Mouse (Mus musculus): Measurements from ENCODE around the gene Mllt3. TPM values are rescaled to one million over a fixed set of nuclear protein-coding genes. Genes with fewer than 3 reads are reported as not detected.

The Mllt3 gene
- polyA plus RNA-seq, 1 experiment from 2014 or later = 73.6 TPM

DNA sequence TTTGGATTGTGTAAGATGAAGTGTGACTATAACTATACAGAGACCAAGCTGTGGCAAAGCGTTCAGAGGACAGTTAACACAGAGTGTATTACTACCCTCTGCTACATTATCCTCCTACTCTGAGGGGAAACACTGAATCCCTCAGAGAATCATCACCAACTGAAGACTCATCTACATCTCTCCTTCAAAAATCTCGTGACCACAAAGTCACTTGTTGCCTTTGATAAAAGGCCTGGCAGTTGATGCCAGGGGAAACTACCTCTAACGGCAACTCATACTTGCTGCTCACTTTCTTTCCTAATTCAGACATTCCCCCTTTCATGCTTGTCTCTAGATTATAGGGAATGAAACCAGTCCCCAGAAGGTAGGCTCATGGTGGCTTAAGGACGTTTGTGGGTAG, 174.0 kb downstream of the Mllt3 start:
- Histone ChIP-seq H3K9ac (no peak overlapping the region), H3K4me1 (replicated peaks) (peaks cover 6% of the 10 kb centered on the region), H3K4me3 (no peak overlapping the region), H3K27me3 (no peaks in the 10 kb centered on the region), H3K4me2 (no peak overlapping the region), H3K36me3 (no peaks in the 10 kb centered on the region), H3K9me3 (no peaks in the 10 kb centered on the region), H3K27ac (replicated peaks) (no peak overlapping the region)
- WGBS = 78% methylated on average over 4 of the region's 4 CpGs
- no peak for ATAC-seq (ENCODE audit: low read depth)

DNA sequence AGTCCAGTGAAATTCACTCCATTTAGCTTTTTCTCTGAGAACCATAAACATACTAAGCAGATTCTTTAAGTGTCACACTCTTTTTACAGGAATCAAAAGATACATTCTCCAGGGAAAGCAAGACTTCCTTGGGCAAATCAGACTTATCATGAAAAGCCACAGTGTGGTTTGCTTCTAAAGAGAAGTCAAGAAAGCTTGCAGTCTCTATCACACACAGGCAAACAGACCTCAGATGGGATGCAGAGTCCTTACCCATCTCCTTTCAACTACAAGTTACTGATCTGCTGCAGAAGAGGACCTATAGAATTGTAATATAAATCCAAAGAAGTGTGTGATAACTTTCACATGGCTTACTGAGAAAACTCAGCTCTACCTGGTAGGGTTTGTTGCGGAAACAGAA, 175.2 kb downstream of the Mllt3 start:
- no peak overlapping the region for H3K4me3 ChIP-seq
- no peaks in the 10 kb centered on the region for H3K27me3 ChIP-seq
- H3K4me1 ChIP-seq (replicated peaks) = peaks cover 6% of the 10 kb centered on the region; the same call in 1 of the 2 replicates
- ATAC-seq (ENCODE audit: low read depth) = no peak
- no peak overlapping the region for H3K4me2 ChIP-seq
- WGBS = 98% methylated on average over 1 of the region's 1 CpGs
- H3K36me3 ChIP-seq = no peaks in the 10 kb centered on the region
- H3K9me3 ChIP-seq = no peaks in the 10 kb centered on the region
- H3K27ac ChIP-seq (replicated peaks) = no peak overlapping the region
- H3K9ac ChIP-seq = no peak overlapping the region

DNA sequence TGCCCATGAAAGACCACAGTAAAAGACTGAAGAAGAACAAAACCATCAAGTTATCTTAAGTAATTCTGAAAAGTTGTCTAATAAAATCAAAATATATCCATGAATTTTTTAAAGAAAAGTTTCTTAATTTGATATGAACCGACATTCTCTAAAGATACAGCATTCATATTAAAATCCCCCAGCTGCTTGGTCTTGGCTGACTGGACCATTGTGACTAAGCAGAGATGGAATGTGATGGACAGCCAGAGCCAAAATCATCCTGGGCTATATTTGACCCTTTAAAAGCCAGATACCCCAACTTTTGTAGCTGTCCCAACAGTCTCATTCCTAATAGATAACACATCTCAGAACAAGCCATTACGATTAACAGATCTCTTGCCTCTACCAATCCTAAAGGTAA, 180.7 kb downstream of the Mllt3 start:
- no peaks in the 10 kb centered on the region for H3K27me3 ChIP-seq
- no peak overlapping the region for H3K9ac ChIP-seq
- H3K4me2 ChIP-seq = no peak overlapping the region
- no peaks in the 10 kb centered on the region for H3K9me3 ChIP-seq
- H3K27ac ChIP-seq (replicated peaks) = no peak overlapping the region
- peaks cover 6% of the 10 kb centered on the region; the same call in 1 of the 2 replicates for H3K4me1 ChIP-seq (replicated peaks)
- H3K36me3 ChIP-seq = no peaks in the 10 kb centered on the region
- WGBS = 99% methylated on average over 2 of the region's 2 CpGs
- no peak for ATAC-seq (ENCODE audit: low read depth)
- H3K4me3 ChIP-seq = no peak overlapping the region

DNA sequence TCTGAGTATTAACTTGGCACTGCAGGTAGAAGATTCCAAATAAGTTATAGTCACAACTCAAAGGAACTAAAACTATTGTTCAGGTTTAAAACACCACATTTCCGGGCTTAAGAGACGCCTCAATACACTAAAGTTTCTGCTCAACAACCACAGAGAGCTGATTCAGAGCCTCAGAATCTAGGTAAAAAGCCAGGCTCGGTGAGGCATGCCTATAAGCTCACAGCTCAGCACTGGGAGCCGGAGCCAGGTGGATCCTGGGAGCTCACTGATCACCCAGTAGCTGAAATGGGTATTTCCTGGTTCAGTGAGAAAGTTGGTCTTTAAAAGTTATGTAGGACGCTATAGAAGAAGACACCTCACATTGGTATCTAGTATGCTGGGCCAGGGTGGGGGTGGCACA, 183.1 kb downstream of the Mllt3 start:
- Histone ChIP-seq H3K27ac (replicated peaks) (no peak overlapping the region), H3K36me3 (no peaks in the 10 kb centered on the region), H3K9ac (no peak overlapping the region), H3K9me3 (no peaks in the 10 kb centered on the region), H3K4me1 (replicated peaks) (peaks cover 7% of the 10 kb centered on the region), H3K4me2 (no peak overlapping the region), H3K27me3 (no peaks in the 10 kb centered on the region), H3K4me3 (no peak overlapping the region)
- no peak for ATAC-seq (ENCODE audit: low read depth)
- WGBS = 91% methylated on average over 5 of the region's 5 CpGs

DNA sequence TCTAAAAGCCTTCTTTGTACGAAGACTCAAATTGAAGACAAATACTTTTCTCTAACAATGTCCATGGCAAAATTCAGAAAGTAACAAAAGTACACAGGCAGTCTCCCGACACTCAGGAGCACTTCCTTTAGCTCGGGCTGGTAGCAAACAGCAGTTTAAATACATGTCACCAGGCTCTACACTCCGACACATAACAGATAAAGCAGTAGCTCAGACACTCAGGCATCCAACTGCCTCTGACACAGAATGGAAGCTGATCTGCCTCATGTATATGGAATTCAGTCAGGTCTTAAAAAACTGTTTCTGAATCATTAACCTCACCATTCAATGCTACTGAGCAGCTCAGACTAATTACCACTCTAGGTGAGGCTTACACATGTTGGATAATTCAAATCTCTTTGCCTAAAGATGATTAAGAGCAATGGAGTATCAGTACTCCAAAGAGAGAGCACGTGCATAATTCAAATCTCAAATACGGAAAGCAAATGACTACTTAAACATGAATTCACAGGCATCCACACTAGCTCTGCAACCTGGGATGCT, 188.4 kb downstream of the Mllt3 start:
- Histone ChIP-seq H3K9me3 (no peaks in the 10 kb centered on the region), H3K27me3 (no peaks in the 10 kb centered on the region), H3K4me2 (0 out of 2 replicates have a peak overlapping the region, but pooled peaks have one; percentile 2), H3K9ac (no peak overlapping the region), H3K36me3 (peaks cover 10% of the 10 kb centered on the region; the same call in 1 of the 2 replicates), H3K4me3 (no peak overlapping the region), H3K4me1 (replicated peaks) (peaks cover 25% of the 10 kb centered on the region), H3K27ac (replicated peaks) (peak overlapping the region; percentile 49; the same call in 1 of the 2 replicates)
- no peak for ATAC-seq (ENCODE audit: low read depth)
- WGBS = 58% methylated on average over 6 of the region's 6 CpGs

DNA sequence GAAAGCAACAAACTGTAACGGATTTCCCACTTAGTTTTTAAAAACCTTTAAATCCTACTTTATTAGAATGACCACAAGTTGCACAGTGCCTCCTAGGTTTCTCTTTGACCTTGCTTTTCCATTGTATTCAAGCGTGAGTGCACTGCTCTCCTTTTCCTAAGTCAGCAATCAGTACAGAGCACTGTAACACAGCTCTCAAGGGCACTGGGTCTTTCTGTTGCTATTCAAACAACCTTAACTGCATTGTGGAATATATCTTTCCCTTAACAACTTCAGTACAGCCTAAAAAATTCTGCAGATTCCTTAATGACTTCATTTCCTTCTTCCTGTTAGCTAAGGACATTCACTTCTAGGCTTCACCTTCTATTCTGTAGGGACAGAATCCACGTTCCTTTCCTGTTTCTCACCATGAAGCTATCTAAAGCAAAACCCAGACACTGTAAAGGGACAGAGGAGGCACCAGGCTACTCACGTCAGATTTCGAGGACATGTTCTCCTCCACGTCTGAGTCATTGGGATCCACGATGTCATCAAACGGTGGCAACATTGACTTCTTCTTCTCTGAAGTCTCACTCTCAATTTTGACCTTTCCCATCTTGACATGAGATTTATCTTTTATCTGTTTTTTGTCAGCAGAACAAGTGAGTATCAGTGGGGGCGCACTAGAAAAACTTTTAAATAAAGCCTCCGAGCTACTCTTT, 192.8 kb downstream of the Mllt3 start:
- Histone ChIP-seq H3K4me1 (replicated peaks) (peaks cover 34% of the 10 kb centered on the region), H3K27me3 (no peaks in the 10 kb centered on the region), H3K4me2 (no peak overlapping the region), H3K36me3 (peaks cover 18% of the 10 kb centered on the region; the same call in 1 of the 2 replicates), H3K27ac (replicated peaks) (no peak overlapping the region), H3K4me3 (no peak overlapping the region), H3K9ac (no peak overlapping the region), H3K9me3 (no peaks in the 10 kb centered on the region)
- 84% methylated on average over 10 of the region's 10 CpGs for WGBS
- no peak for ATAC-seq (ENCODE audit: low read depth)

DNA sequence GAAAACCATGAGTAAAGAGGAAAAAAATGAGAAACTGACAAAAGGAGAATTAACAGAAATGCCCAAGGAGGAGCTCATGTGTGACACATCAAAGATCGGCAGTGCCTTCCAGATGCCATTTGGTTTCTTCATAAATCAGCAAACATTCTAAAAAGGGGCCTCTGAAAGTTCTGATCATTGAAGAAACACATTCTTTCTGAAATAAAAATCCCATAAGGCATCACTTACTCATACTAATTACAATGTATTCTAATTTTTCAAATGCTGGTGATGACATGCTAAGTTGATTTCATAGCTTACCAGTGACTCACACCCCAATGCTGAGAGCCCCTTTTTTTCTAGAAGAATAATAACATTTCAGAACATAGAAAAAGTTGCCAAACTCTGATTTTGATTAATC, 194.4 kb downstream of the Mllt3 start:
- Histone ChIP-seq H3K27me3 (no peaks in the 10 kb centered on the region), H3K27ac (replicated peaks) (no peak overlapping the region), H3K4me3 (no peak overlapping the region), H3K9ac (no peak overlapping the region), H3K4me2 (no peak overlapping the region), H3K9me3 (no peaks in the 10 kb centered on the region), H3K36me3 (peaks cover 18% of the 10 kb centered on the region; the same call in 1 of the 2 replicates), H3K4me1 (replicated peaks) (peaks cover 34% of the 10 kb centered on the region)
- no peak for ATAC-seq (ENCODE audit: low read depth)
- 75% methylated on average over 1 of the region's 1 CpGs for WGBS

DNA sequence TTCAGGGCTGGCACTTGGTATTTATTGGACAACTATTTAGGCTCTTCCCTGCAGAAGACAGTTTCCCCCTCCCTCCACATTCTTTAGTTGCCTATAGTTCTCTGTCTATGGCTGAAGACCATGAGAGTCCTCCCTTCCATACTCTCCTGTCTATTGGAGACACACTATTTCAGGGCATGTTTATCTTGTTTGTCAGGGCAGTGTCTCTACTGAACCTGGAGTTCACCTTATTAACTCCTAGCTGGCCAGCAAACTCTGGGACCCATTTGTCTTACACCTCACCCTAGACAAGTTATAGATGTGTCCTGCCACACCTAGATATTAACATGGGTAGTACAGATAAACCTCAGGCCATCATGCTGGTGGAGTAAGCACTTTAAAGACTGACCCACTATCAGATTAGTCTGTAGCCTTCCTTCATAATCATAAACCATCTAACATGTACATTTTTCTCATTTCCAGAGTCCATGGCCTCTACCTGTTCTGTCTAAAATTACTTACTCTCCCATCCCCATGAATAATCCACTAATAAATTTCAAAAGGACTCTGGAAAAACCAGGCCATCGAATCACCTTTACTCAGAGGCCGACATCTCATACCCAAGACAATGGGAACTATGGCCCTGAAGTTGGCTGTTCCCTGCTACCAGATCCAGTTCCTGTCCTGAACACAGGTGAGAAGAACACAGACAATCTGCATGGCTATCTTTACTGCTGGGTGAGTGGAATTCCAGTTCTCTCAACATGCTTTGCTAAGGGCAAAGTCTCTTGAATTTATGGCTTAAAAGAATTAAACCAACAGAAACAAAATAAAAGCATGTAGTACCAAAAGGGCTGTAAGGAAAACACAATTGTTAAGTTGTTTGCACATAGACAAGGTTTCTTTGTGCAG, 195.4 kb downstream of the Mllt3 start:
- H3K4me2 ChIP-seq = no peak overlapping the region
- WGBS = 89% methylated on average over 2 of the region's 2 CpGs

DNA sequence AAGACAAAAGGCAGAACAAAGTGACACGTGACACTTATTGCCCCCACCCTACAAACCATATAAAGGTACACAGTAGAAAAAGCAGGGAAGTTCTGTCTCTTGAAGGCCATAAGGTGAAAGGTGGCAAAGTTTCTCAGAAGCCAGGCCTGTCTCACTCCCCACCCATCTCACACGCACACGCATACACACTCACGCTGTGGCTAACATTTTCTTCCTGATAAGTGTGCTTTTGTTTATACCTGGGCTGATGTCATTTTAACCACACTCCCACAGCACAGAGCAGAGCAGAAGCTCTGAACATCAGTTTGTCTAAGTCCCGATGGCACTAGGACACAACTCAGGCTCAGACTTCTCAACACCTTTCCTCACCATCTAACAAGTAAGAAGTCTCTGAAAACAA, 196.9 kb downstream of the Mllt3 start:
- Histone ChIP-seq H3K4me3 (no peak overlapping the region), H3K9ac (no peak overlapping the region), H3K36me3 (peaks cover 18% of the 10 kb centered on the region; the same call in 1 of the 2 replicates), H3K9me3 (no peaks in the 10 kb centered on the region), H3K27ac (replicated peaks) (no peak overlapping the region; the same call in 1 of the 2 replicates), H3K4me2 (no peak overlapping the region), H3K4me1 (replicated peaks) (peaks cover 43% of the 10 kb centered on the region), H3K27me3 (no peaks in the 10 kb centered on the region)
- no peak for ATAC-seq (ENCODE audit: low read depth)
- WGBS = 70% methylated on average over 5 of the region's 5 CpGs

More for the DNA sequence above, 195.4 kb downstream of the Mllt3 start:
- Histone ChIP-seq H3K9me3 (no peaks in the 10 kb centered on the region), H3K27ac (replicated peaks) (no peak overlapping the region), H3K27me3 (no peaks in the 10 kb centered on the region), H3K36me3 (peaks cover 18% of the 10 kb centered on the region; the same call in 1 of the 2 replicates), H3K4me3 (no peak overlapping the region), H3K9ac (no peak overlapping the region), H3K4me1 (replicated peaks) (peaks cover 40% of the 10 kb centered on the region)
- ATAC-seq (ENCODE audit: low read depth) = no peak

DNA sequence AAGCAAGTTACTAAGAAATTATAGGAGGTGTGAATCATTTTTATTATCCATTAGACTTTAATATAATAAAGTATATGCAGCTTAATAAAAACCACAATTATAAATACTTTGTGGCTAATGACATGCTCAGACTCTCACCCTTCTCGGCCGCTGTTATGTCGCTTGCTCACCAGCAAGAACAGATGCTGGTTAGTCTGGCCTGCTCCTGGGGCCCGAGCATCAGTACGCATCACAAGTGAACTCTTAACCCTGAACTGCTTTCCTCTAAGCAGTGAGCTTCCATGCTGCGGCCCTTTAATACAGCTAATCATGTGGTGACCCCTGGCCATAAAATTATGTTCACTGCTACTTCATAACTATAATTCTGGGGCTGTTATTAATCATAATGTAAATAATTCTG, 198.0 kb downstream of the Mllt3 start:
- H3K9ac ChIP-seq = no peak overlapping the region
- no peaks in the 10 kb centered on the region for H3K9me3 ChIP-seq
- H3K36me3 ChIP-seq = peaks cover 9% of the 10 kb centered on the region; the same call in 1 of the 2 replicates
- H3K27me3 ChIP-seq = no peaks in the 10 kb centered on the region
- 12% methylated on average over 6 of the region's 6 CpGs for WGBS
- no peak for ATAC-seq (ENCODE audit: low read depth)
- H3K4me1 ChIP-seq (replicated peaks) = peaks cover 43% of the 10 kb centered on the region
- no peak overlapping the region; the same call in 1 of the 2 replicates for H3K27ac ChIP-seq (replicated peaks)
- no peak overlapping the region for H3K4me2 ChIP-seq
- no peak overlapping the region for H3K4me3 ChIP-seq

DNA sequence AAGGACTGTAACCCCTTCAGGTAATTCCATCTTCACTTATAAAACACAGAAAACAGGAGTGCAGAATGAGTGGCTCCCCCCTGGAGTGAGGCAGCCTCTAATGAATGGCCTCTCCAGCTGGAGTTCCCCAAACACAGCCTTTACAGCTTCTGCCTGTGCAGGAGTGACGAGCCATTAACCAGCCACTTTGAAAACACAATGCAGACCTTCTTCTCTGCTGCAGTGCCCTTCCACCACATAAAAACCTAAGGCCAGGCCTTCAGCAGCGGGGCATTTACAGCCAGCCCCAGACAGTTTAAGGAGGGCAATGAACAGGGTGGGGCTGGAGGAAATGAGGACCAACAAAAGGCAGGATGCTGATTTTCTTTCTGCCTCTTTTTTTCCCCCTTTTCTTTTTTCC, 198.9 kb downstream of the Mllt3 start:
- Histone ChIP-seq H3K9ac (no peak overlapping the region), H3K4me1 (replicated peaks) (peaks cover 43% of the 10 kb centered on the region), H3K27ac (replicated peaks) (peak overlapping the region; percentile 74), H3K36me3 (0 out of 2 replicates have a peak, but pooled peaks cover 6% of the 10 kb centered on the region), H3K4me2 (no peak overlapping the region), H3K27me3 (no peaks in the 10 kb centered on the region), H3K9me3 (no peaks in the 10 kb centered on the region), H3K4me3 (no peak overlapping the region)
- WGBS = 8% methylated on average over 2 of the region's 2 CpGs
- ATAC-seq (ENCODE audit: low read depth) = peak; percentile 64; the same call in 1 of the 2 replicates

DNA sequence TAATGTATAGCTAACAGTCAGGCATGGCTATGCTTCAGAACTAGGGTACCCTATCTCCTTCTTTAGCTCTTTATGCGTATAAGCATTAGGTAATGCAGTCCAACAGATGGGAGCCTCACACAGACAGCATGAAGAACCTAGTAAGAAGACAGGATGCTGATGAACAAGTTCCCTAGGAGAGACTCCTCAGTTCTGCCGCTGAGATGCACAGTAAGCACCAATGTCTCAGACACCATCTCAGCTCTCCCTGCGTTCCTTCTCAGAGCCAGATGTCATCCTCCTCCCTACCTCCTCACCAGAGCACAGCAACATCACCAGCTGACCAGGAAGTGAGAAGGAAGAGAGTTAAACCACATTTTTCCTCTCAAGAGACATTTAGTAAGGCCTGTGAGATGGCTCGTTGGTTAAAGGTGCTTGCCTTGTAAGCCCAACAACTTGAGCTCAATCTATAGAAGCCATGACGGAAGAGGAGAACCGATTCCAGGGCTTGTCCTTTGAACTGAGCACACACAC, 202.3 kb downstream of the Mllt3 start:
- Histone ChIP-seq H3K4me3 (no peak overlapping the region), H3K9me3 (no peaks in the 10 kb centered on the region), H3K36me3 (no peaks in the 10 kb centered on the region), H3K4me1 (replicated peaks) (peaks cover 35% of the 10 kb centered on the region), H3K4me2 (no peak overlapping the region), H3K27ac (replicated peaks) (no peak overlapping the region), H3K9ac (no peak overlapping the region), H3K27me3 (no peaks in the 10 kb centered on the region)
- 92% methylated on average over 6 of the region's 6 CpGs for WGBS
- ATAC-seq (ENCODE audit: low read depth) = no peak

Data from neural tube, embryonic 13.5 days (tissue).